Mouse (Mus musculus) cerebellum, postnatal 14 days (tissue): ENCODE measurements at regions not wholly inside any gene's neighbourhood (a gene's known extent, or its start where the extent isn't known, plus 50 kb on each side); places are given as distances from the start of the nearest gene placed in this dataset.

Experiments
- DNase-seq, 2 experiments: peaks; one replicate each; pipeline ENCODE4 v3.0.0; 2021; ENCODE audit warnings: mixed read lengths in 2 of 2

DNA sequence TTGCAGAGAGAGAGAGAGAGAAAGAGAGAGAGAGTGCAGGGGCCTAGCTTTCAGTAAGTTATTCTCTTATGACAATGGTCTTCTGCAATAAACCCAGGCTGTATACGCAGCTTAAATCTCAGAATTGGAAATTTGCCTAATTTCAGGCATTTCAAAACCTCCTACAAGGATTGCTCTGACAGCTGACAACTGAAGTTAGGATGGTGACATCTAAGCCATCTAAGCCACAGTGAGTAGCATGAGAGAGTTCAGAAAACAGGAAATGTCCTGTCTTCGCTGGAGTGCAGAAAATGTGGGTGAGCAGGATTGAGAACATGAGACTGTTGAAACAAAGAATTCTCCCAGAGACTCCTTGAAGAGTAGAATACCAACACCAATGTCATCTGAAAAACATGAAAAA lies 56.8 kb downstream of the Fam110c start:
- DNase-seq = no peak

DNA sequence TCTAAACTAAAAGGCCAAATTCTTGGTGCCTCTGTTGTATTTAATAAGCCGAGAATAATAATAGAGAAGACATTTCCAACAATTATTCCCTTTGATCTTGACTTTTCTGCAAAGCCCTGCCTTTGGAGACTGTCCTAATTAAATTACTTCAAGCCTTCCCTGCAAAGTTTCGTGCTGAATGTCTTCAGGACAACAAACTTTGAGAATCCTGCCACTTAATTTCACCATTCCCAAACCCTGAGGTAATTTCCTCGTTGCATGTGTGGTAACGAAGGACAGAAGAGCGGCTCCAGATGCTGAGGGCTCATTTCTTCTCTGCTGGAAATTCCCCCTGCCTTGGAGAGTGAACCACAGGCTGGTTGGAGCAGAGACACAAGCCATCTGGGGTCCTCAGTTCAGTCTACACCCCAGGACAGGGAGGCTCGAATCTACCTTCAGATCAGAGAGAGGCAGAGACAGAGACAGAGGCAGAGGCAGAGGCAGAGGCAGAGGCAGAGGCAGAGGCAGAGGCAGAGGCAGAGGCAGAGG lies 60.9 kb downstream of the Fam110c start:
- DNase-seq = no peak

DNA sequence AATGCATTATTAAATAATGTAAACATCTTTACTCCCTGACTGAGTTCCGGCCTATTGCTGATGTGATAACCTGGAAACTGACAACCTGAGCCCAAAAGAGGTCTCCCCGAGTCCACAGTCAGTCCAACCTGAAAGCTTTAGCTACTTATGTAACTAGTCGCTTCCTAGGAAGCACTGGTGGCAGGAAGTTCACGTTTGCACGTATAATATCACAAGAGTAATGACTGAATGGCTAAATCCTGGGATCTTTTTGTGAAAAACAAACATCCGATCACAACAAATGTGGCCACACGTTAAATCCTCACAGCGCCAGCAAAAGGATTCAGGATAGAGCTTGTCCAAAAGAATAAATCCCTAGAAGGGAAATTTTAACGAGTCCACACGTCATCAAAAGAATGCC lies 62.7 kb downstream of the Fam110c start:
- no peak for DNase-seq

DNA sequence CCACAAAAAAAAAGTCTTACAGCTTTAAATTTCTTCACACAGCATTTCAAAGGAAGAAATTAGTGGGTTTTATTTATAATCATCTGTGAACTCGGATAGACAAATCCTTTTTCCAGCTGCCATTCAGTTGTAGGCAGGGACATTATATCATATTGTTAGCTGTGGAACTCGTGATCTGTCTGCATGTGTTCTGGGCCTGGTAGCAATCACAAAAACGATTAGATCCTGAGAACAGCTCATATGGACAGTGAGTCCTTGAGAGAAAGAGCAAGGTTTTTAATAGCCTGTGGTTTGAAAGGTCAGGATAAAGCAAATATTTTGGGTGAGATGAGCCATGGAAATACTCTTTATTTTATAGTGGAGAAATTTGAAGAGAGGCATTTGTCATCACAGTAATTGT lies 63.2 kb downstream of the Fam110c start:
- DNase-seq = no peak

DNA sequence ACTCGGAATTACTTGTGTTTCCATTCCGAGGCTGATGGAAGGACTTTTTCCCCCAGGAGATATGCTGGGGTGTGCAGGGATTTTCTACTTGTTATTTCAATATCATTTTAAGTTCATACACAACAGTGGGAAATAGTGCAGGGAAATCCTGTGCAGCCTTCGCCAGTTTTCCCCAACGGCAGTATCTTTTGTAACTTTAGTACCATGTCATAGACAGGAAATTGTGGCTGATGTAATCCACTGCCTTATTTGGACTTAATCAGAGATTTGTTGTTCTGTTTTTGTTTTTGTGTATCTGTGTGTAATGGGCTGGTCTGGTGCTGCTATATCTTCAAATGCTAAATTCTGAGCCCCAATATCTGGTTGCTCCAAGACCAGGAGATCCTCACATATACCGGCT lies 63.8 kb downstream of the Fam110c start:
- DNase-seq = no peak

DNA sequence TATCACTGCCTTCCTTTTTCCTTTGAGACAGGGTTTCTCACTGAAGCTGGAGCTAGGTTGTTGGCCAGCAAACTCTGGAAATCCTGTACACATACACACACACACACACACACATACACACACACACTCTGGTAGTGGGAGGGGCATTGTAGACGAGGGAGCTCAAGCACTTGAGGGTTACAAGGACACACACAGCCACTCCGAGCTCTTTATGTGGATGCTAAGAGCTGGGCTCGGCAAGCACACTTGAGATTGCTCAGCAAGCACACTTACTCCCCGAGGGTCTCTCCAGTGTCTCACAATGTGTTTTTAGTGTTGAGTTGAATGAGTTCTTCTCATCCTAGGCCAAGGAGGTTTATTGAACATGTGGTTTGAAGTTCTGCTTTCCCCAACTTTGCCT lies 66.2 kb downstream of the Fam110c start:
- no peak for DNase-seq

DNA sequence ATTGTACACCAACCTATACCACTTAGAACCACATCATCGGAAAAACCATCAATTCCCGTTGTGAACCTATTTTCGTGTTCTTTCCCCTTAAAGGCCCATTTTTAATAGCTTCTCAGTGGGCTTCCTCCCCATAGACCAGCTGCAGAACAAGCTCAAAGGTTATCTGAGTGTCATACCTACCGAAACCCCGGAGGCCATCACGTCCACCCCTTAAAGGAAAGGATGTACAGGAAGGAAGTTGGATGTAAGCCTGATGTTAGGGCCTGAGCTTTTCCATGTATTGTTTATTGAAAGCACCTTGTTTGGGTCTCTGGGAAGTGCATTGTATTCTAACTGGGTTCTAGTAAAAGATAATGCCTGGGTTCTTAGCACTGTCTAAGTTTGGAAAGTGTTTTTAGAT lies 69.6 kb downstream of the Fam110c start:
- no peak for DNase-seq

DNA sequence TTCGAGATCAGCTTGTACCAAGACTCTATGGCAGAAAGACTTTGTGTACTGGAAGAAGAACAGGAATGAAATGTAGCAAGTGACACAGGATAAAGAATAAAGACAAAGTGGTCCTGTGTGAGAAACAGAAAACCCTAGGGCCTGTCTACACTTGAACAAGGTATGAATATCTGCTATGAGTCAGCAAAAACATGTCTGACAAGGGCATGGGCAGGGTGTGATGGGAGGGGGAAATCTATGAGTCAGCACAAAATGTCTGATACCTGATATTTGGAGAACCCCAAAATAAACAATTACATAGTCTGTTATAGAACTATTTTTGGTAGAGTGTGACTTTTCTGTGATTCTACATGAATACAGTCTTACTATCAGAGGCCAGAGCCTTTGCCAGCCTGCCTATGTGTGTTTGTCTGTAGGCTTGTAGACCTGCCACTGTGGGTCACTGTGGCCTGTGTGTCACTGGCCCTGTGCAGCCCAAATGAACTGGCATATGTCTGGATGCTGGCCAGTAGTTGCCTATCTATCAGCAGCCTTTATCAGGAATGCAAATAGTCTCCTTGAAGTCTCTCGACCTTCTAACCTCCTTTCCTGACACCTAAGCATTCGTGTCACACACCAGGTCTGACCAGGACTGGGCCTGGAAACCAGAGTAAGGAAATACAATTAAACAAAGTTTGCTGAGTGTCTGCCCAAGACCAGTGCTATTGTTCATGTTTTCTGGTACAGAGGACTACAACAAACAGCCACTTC lies 71.5 kb downstream of the Fam110c start:
- DNase-seq = no peak

DNA sequence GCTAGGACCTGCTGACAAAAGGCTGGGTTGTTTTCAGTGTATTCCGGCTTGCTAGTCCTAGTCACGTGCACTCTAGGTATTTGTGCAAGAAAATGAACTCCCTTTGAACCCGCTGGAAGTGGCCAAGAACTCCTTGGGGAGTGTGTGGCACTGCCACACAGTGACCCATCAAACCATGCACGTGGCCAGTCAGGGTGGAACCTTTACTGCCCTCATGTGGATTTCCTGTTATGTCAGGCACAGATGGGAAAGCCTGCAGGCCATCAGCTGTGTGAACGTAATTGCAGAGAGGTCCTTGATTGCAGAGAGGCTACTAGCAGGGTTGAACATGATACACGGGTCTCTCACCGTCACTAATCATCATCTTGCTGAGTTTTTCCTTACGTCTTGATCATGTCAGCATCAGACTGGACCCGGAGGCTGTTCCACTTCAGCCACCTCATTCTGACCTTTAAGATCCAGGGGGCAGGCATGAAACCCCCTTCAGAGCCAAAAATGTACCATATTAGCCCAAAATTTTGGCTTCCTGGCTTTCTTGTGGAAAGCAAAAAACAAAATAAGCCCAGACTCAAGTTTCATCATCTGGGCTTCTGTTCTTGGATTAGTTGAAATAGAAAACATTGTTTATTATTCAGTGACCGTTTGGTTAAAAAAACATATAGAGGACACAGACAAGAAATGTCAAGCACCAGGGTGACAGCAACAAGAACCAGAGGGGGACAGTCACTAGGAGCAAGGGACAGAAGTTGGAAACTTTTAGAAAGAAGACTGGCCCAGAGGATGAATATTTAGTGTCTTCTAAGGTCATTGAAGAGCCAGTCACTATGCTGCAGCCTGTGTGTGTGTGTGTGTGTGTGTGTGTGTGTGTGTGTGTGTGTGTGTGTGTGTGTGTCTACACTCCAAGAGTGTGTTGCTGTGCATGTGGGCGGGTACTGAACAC lies 75.0 kb downstream of the Fam110c start:
- no peak for DNase-seq

DNA sequence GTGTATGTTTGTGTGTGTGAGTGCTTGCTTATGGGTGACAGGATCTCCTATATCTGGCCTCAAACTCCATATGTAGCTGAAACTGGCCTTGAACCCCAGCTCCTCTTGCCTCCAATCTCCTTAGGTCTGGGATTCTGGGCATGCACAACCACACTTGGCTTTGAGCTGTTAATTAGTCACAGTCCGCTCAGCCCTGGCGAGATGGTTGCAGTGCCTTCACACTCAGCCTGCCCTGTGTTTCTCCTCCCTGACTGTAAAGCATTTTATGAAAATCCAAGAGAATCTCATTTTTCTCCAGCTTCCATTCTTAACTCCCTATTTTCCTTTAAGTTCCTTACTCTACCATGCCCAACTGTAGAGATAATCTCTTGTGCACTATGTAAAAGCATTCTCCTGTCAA lies 80.1 kb downstream of the Fam110c start:
- DNase-seq = peak in 1 of 2 experiments; percentile 14

DNA sequence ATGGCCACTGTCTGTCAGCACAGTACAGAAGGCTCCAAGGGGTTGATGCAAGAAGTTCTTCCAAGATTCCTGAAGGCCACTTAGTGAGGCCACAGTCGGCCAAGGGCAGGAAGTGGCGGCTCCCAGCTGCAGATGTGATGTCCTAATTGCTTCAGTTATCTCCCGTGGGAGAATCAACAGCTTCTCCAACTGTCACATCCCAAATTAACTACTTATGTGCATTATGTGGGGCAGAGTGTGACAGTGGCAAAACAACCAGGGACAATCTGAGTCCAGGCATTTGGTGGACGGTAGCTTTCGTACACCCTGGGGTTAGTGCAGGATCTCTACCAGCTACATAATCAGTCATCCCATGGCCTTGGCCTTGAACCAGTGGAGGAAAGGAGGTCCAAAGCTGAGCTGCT lies 80.9 kb downstream of the Fam110c start:
- no peak for DNase-seq

DNA sequence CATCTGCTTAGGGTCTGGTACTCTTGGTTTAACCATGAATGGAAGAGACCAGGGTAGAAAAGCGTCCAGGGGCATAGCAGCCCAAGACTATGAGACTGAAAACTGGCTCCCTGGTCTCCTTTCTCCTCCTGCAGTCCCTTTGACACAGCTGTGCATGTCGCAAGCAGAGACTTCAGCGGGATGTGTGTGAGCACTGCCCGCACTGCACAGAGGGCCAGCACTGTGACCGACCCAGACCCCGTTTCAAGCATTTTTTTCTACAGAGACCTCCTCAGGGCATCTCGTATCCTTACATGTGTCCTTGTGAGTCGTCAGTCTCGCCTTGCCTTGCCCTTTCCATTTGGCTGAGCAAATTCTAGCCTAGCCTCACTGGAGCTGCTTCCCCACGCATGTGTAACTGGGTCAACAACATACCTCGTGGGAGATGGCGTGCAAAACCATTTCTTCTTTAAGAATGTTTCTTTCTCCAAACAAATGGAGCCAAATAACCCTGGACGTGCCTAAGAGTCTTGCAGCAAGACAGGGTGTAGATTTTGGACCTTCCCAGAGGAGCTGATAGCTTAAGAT lies 82.6 kb downstream of the Fam110c start:
- DNase-seq = no peak

DNA sequence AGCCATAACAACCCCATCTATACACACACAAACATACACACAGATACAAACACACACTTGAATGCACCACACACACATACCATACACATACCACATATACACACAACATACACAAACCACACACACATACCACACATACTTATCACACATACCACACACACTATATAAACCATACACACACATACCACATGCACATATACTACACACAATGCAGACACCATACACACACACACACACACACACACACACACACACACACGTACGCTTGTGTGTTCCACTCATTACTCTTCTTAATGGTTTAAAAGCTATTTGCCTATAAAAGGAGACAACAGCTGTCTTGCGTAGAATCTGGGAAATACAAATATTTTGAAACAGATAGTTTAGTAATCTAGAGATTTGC lies 83.1 kb upstream of the Gm6993 start:
- DNase-seq = no peak

DNA sequence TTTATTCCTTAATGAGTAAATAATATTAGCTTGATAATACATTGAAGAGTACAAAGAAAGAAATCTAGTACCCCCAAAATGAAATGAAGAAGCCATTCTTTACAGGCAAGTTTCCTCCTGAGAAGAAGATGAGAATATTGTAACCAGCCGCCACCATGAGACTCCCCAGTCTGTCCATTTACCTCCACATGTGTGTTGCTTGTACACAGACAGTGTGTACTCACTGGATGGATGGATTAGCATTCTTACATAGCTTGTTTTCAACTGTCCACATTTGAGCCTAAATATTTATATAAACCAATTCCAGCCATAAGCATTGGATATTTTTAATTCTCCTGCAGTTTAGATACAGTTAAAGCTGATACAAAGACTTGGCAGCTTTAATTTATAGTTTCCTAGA lies 82.7 kb upstream of the Gm6993 start:
- DNase-seq = no peak

DNA sequence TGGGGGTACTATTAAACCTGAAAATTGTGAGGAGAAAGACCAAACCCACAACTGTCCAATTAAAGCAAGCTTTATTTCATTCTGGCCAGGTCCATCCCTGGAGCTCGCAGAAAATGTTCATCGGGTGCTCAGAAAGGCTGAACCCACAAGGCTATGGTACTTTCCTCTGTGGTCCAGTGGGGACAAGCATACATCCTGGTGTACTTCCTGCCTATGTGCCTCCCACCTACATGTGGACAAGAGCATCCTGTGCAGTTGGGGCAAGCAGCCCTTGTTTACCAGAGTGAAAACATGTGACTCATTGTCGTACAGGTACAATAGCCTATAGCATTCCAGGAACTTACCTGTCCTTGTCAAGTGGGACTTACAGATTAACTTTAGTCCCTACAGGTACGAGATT lies 81.7 kb upstream of the Gm6993 start:
- no peak for DNase-seq

DNA sequence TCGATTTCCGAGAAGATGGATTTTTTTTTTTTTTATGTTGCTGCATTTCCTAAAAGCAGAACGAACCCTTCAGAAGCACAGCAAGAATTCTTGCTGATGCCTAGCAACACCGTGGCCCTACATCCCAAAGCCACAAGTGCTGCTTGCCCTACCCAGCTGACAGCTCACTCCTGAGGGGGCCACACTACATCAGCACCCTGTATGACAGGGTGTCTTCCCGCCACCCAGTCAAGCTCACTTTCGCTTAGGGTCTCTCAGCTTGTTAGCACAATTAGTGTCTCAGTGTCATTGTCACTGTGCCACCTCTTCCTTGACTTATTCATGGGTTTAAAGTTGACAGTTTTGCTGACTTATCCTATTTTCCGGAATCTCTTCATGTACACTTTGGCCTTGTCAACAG lies 81.2 kb upstream of the Gm6993 start:
- no peak for DNase-seq

DNA sequence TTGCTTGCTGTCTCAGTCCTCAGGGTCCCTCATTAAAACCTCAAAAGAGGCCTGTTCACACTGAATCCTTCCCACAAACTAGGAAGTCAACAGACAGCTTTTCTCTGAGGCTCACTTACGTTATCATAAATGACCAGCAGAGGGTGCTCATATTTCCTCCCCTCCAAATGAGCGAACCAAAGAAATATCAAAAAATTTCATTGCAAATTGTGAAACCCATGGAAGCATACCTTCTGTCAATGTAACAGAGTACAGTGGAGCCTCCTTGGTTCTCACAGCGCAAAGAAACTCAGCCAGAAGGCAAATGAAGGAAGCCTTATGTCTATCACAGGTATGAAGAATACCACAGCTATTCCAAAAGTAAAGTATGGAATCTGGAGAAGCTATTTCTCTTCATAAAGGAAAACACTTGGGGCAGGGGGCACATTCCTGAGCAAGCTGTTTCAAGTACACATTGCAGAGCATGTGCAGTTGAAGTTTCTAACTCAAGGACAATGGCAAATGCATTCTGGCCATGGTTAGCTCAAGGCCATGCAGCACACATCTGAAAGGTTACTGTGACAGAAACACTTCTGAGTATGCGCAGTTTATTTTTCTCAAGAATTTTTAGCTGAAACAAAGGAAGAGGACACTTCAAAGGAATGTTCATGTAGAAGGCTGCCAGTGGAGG lies 72.2 kb upstream of the Gm6993 start:
- peak; percentile 50 to 52 for DNase-seq

DNA sequence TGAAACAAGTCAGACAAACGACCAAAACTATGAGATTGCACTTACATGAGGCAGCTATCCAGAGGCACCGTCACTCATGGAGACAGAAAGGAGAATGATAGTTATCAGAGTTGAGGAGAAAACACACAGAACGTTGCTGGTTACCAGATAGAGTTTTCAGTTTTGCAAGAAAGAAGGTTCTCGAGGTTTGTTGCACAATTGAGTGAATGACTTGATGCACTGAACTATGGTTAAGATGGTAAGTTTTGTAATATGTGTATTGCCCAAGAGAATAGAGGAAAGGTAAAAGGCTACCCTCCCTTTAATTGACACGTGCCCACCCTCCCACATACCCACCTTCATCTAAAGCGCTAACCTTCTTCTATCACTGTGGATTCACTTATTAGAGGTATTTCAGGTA lies 70.5 kb upstream of the Gm6993 start:
- DNase-seq = no peak

DNA sequence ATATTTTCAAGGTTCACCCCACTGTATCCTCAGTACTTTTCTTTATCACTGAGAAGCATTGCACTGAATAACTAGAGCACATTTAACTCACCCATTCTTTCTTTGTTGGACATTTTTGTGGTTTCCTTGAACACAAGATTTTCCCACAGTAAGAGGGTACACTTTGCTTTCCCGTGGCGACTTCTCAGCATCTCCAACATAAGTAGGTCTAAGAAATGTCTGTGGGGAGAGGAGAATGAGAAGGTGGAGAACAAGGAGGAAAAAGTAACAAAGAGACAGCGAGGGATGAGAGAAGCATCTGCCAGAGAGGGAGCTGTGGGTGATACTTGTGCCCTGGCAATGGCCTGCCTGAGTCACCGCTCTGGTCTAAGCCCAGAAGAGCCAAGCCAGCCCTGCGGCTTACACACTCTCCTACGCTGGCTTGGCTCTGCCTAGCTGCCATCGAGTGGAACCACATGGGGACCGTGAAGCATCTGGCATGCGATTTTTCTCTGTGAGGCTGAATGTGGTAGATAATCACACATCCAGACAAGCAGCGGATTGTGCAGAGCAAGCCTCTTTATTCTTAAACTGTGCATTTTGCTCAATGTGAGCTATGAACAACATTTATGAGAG lies 69.9 kb upstream of the Gm6993 start:
- peak; percentile 60 to 66 for DNase-seq

DNA sequence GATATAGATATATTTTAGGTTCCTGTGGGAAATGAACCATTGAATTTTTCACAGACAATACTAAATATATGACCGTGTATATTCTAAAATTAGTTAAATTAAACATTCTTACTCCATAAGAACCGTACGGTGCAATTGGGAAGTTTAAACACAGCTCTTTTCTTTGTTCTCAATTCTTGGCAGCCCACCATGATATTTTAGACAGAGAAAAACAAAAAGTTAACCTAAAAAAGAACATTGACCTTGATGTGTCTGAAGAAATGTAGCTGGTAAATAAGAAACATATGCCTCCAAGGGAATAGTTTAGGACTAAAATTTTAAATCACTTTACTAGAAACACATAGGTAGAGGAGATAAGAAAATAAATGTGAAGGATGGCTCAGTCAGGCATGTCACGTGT lies 68.6 kb upstream of the Gm6993 start:
- no peak for DNase-seq

DNA sequence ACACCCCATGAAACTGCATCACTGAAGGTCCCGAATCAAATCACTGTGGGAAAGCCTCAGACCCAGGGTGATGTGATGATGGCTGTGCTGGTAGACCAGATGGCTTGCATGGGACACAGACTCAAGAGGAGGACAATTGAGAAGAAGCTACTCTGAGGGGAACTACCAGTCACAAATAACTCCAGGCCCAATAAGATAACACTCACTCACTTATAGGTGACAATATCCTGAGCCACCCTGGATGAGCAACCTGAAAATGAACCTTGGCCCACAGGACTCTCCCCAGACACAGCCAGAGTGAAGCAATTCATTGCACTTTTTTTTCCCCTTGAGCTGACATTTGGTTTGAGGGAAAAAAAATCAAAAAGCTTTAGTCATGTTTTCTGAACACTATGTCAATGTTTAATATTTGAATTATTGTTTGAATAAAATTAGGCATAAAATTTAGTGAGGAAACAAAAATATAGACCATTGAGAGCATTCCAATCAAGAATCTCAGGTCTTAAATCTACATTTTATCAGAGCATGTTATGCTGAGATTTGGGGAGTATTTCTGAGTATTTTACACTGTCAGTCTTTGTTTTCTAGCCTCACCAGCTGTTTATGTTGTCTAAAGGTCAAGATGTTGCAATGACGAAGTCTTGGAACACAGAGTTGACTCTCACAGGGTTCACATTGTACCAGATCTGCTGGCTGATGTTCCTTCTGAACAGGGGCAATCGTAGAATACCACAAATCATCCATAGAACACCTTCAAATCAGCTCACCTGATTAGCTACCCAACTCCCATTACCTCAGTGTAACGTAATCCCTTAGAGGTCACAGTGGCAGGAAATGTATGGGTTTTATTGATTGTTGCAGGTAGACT lies 67.9 kb upstream of the Gm6993 start:
- no peak for DNase-seq

DNA sequence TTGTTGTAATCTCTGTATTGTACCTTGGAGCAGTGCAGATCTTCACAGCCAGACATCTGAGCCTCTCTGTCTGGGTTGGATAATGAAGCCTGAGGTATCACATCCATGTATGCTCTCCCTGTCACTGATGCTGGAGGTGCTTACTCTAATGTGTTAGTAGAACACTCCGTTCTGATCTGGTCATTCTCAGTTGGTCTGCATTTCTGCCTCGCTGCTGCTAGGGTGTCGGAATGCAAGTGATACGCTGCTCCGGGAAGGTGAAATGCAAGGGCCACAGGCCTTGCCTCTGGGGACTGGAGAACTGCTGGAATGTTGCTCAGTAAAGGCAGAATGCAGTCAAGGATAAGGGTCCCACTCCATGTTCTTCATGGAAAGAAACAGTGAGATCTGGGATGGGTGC lies 67.1 kb upstream of the Gm6993 start:
- no peak for DNase-seq
